Comparison of ENCODE assay signal across 11 mouse cellular contexts in genomic region chr2:166934416-166934815, GRCm38 (mm10). TPM values are rescaled to one million over a fixed set of nuclear protein-coding genes. Genes with fewer than 3 reads are reported as not detected.
DNase-seq lines count a peak whose midpoint lies in the region.
"Had no signal": no experiment of that assay in that cellular context is flagged by ENCODE, and none has a peak within 500 bp of the region (broad histone marks: within the 10 kb centered on the region; RNA-seq: fewer than 3 reads in every experiment).

No protein-coding gene starts in this region.

- peak; percentile 19 to 22 for DNase-seq in cerebellum, adult 18-20 months
- no peak for DNase-seq in cerebellum, postnatal 14 days
- peak; percentile 33 for DNase-seq in heart, adult 11 months
- DNase-seq in heart, postnatal 25 days (ENCODE audit: low spot score) = no peak
- DNase-seq in lung, postnatal 36 days = peak; percentile 14
- DNase-seq in lung, postnatal 10 days = no peak
- DNase-seq: adrenal gland, adult 8-10 months; adrenal gland, postnatal 14 days; B cell, adult 2 months; cerebellum, adult 9-10 months; forebrain, postnatal 0 days had no signal

- intact Hi-C loops in heart, postnatal 25 days (cut with DNase I) = no loop called here

RNA-seq across cellular contexts. Expression of gene Cse1l, which starts 28.6 kb away (rescaled TPM):
- total RNA-seq in heart, postnatal 25 days (2021) = 10 to 100 TPM; 39.2 to 41.2 TPM

Comparison
In these comparisons a context has a peak if more than half of its experiments do, and no peak if none do; other contexts are left out.
1. DNase-seq: peak in cerebellum, adult 18-20 months (2 of 2), heart, adult 11 months (single experiment) and lung, postnatal 36 days (single experiment); none in cerebellum, postnatal 14 days (0 of 2), heart, postnatal 25 days (single experiment) and lung, postnatal 10 days (single experiment).